Mouse (Mus musculus): ENCODE data around the gene Ptbp3.
"Not testable (repeated sequence)": the region's sequence is repeated elsewhere in the genome, so short reads cannot be mapped to it uniquely, and the experiment has no call there.

GRCm38 (mm10) chr4:59570519-59570918, 21.4 kb upstream of the Ptbp3 start:
- TF ChIP-seq CTCF (IDR thresholded peaks at IDR 0.05); EP300 (IDR thresholded peaks at IDR 0.05; ENCODE audit: insufficient read depth, low read depth, low read length): not testable (repeated sequence)

All from heart, adult 2 months (tissue).